Comparison of ENCODE assay signal across 8 mouse cellular contexts in genomic region chr14:61682721-61683355, GRCm38 (mm10).
DNase-seq lines count a peak whose midpoint lies in the region; ATAC-seq and TF ChIP-seq lines count a peak whose summit lies in the region.

No protein-coding gene starts in this region.

- peak overlapping the region; percentile 54 to 94 (median 68) for H3K4me3 ChIP-seq in CH12.LX (replicated peaks in 1 of 3; ENCODE audit: low read depth in 2 of 3, low read length in 2 of 3, poor library complexity in 1 of 3)
- peak overlapping the region; percentile 92 for H3K4me3 ChIP-seq in bone marrow macrophage, adult 2 months (ENCODE audit: insufficient read depth, low read length)
- peak overlapping the region; percentile 89 for H3K4me3 ChIP-seq in heart, embryonic 16.5 days (ENCODE audit: low read length)
- H3K4me3 ChIP-seq in liver, embryonic 16.5 days (ENCODE audit: low read depth, low read length) = peak overlapping the region; percentile 96
- H3K4me3 ChIP-seq in neural tube, embryonic 14.5 days (ENCODE audit: low read depth, low read length) = peak overlapping the region; percentile 82

- peaks cover 11 to 37% of the 10 kb centered on the region in 2 experiments for H3K4me1 ChIP-seq in CH12.LX (ENCODE audit: control insufficient read depth in 1 of 2, insufficient read depth in 2 of 2)
- H3K4me1 ChIP-seq in bone marrow macrophage, adult 2 months (ENCODE audit: control insufficient read depth, insufficient read depth, low read length) = peaks cover 25% of the 10 kb centered on the region
- H3K4me1 ChIP-seq in heart, embryonic 16.5 days (ENCODE audit: control insufficient read depth, insufficient read depth, low read length) = peaks cover 36% of the 10 kb centered on the region
- H3K4me1 ChIP-seq in liver, embryonic 16.5 days (ENCODE audit: control insufficient read depth, low read depth, low read length) = peaks cover 59% of the 10 kb centered on the region
- peaks cover 5% of the 10 kb centered on the region; the same call in 1 of the 2 replicates for H3K4me1 ChIP-seq in neural tube, embryonic 14.5 days (ENCODE audit: control insufficient read depth, insufficient read depth, low read length)

- peak overlapping the region; percentile 83 for H3K27ac ChIP-seq in CH12.LX (ENCODE audit: insufficient read depth, low read depth)
- peak overlapping the region; percentile 99 for H3K27ac ChIP-seq in bone marrow macrophage, adult 2 months (ENCODE audit: insufficient read depth, low read depth, low read length)
- peak overlapping the region; percentile 100 for H3K27ac ChIP-seq in heart, embryonic 16.5 days (ENCODE audit: low read length)
- peak overlapping the region; percentile 99 for H3K27ac ChIP-seq in liver, embryonic 16.5 days (ENCODE audit: low read length)
- H3K27ac ChIP-seq in neural tube, embryonic 14.5 days (ENCODE audit: low read depth, low read length) = peak overlapping the region; percentile 88

- H3K4me2 ChIP-seq in CH12.LX (ENCODE audit: insufficient read depth, low read depth, poor library complexity, severe bottlenecking) = peak overlapping the region; percentile 74
- peak overlapping the region; percentile 95 for H3K4me2 ChIP-seq in heart, embryonic 16.5 days (ENCODE audit: low read depth, low read length)
- H3K4me2 ChIP-seq in liver, embryonic 16.5 days (ENCODE audit: low read depth, low read length) = peak overlapping the region; percentile 92
- H3K4me2 ChIP-seq in neural tube, embryonic 14.5 days (ENCODE audit: low read depth, low read length) = peak overlapping the region; percentile 90

- peaks cover 8% of the 10 kb centered on the region for H3K9me3 ChIP-seq in CH12.LX (replicated peaks; ENCODE audit: low read length)
- no peaks in the 10 kb centered on the region for H3K9me3 ChIP-seq in heart, embryonic 16.5 days (replicated peaks; ENCODE audit: control insufficient read depth, low read length)
- no peaks in the 10 kb centered on the region for H3K9me3 ChIP-seq in liver, embryonic 16.5 days (replicated peaks; ENCODE audit: control insufficient read depth, low read length)
- no peaks in the 10 kb centered on the region for H3K9me3 ChIP-seq in neural tube, embryonic 14.5 days (ENCODE audit: control insufficient read depth, low read length)

- TF ChIP-seq EP300 in CH12.LX (IDR thresholded peaks at IDR 0.05; ENCODE audit: low read length) = no peak

- H3K27me3 ChIP-seq in CH12.LX (replicated peaks) = peaks cover 20% of the 10 kb centered on the region
- H3K27me3 ChIP-seq in heart, embryonic 16.5 days (ENCODE audit: control insufficient read depth, insufficient read depth, low read length) = peaks cover 6% of the 10 kb centered on the region
- peaks cover 41% of the 10 kb centered on the region for H3K27me3 ChIP-seq in liver, embryonic 16.5 days (ENCODE audit: control insufficient read depth, insufficient read depth, low read depth, low read length)
- H3K27me3 ChIP-seq in neural tube, embryonic 14.5 days (ENCODE audit: control insufficient read depth, insufficient read depth, low read length) = peaks cover 17% of the 10 kb centered on the region

- no peak for TF ChIP-seq CTCF in CH12.LX (conservative IDR thresholded peaks at IDR 0.05 in 1 of 2, IDR thresholded peaks at IDR 0.05 in 1 of 2; ENCODE audit: low read depth in 2 of 2, low read length in 2 of 2)
- TF ChIP-seq CTCF in bone marrow macrophage, adult 2 months (IDR thresholded peaks at IDR 0.05; ENCODE audit: low read depth, low read length) = no peak

- in situ Hi-C loops in CH12.LX (cut with MboI; ENCODE audit: low pct_ligation_motif_present, low pct_unique_long_range_greater_than_20kb, low sequenced_read_pairs) = loop anchor here (5.0 kb wide), 1 partner anchor 36 kb away; no protein-coding TSS in a partner anchor

- no peak for TF ChIP-seq RAD21 in CH12.LX (IDR thresholded peaks at IDR 0.05; ENCODE audit: low read depth, low read length)

- 0 out of 2 replicates have a peak, but pooled peaks cover 3% of the 10 kb centered on the region for H3K79me2 ChIP-seq in CH12.LX (replicated peaks; ENCODE audit: control insufficient read depth, extremely low read depth, insufficient read depth, poor library complexity, severe bottlenecking)

- H3K36me3 ChIP-seq in CH12.LX (replicated peaks in 1 of 2; ENCODE audit: control insufficient read depth in 1 of 2, insufficient read depth in 1 of 2, low read length in 1 of 2) = no peaks in the 10 kb centered on the region
- H3K36me3 ChIP-seq in heart, embryonic 16.5 days (ENCODE audit: control insufficient read depth, insufficient read depth) = no peaks in the 10 kb centered on the region
- no peaks in the 10 kb centered on the region for H3K36me3 ChIP-seq in liver, embryonic 16.5 days (ENCODE audit: control insufficient read depth, insufficient read depth)
- H3K36me3 ChIP-seq in neural tube, embryonic 14.5 days (ENCODE audit: control insufficient read depth, insufficient read depth, low read length) = no peaks in the 10 kb centered on the region

- DNase-seq in CH12.LX (ENCODE audit: extremely low read depth) = peak; percentile 43
- peak; percentile 78 to 88 for DNase-seq in kidney, postnatal 4 days
- DNase-seq in thymus, adult 18-20 months = peak; percentile 51 to 67

- dilution Hi-C loops in CH12.LX (cut with MboI; ENCODE audit: extremely low pct_ligation_motif_present, extremely low pct_unique_long_range_greater_than_20kb, low sequenced_read_pairs) = no loop called here

- ATAC-seq in erythroblast, adult 5-6 weeks (replicated peaks; ENCODE audit: low FRiP score, poor library complexity, severe bottlenecking) = peak; percentile 42; the same call in 1 of the 2 replicates
- peak; percentile 33 for ATAC-seq in heart, embryonic 16.5 days (replicated peaks; ENCODE audit: extremely low read depth, insufficient read depth, low FRiP score)
- peak; percentile 50 for ATAC-seq in liver, embryonic 16.5 days (ENCODE audit: low read depth)
- ATAC-seq in neural tube, embryonic 14.5 days (ENCODE audit: low read depth) = peak; percentile 56

- H3K9ac ChIP-seq in CH12.LX (ENCODE audit: insufficient read depth, low read depth) = peak overlapping the region; percentile 85
- peak overlapping the region; percentile 97 for H3K9ac ChIP-seq in heart, embryonic 16.5 days (ENCODE audit: low read length)
- H3K9ac ChIP-seq in liver, embryonic 16.5 days (ENCODE audit: low read depth, low read length) = peak overlapping the region; percentile 98
- peak overlapping the region; percentile 81 for H3K9ac ChIP-seq in neural tube, embryonic 14.5 days (replicated peaks; ENCODE audit: low read depth, low read length)

- no peak; the same call in 1 of the 2 replicates for TF ChIP-seq POLR2A in CH12.LX (IDR thresholded peaks at IDR 0.05; ENCODE audit: low read depth, low read length)
- no peak for TF ChIP-seq POLR2A in bone marrow macrophage, adult 2 months (IDR thresholded peaks at IDR 0.05; ENCODE audit: borderline replicate concordance, low read depth, low read length)

- WGBS in heart, embryonic 16.5 days = 1% methylated on average over 52 of the region's 54 CpGs
- whole genome bisulfite sequencing in liver, embryonic 16.5 days (ENCODE audit: insufficient replicate concordance) = under 1% methylated on average over 54 of the region's 54 CpGs
- WGBS in neural tube, embryonic 14.5 days = 1% methylated on average over 48 of the region's 54 CpGs

TF ChIP-seq in CH12.LX, 34 proteins besides CTCF, POLR2A, EP300 and RAD21:
- TF ChIP-seq MXI1 (IDR thresholded peaks at IDR 0.05; ENCODE audit: low read depth, low read length) (peak; percentile 55; the same call in 1 of the 2 replicates), IRF4 (IDR thresholded peaks at IDR 0.05; ENCODE audit: low read depth, low read length) (peak; percentile 5; the same call in 1 of the 2 replicates), ETS1 (conservative IDR thresholded peaks at IDR 0.05; ENCODE audit: low read depth, low read length) (0 out of 2 replicates have a peak, but pooled peaks have one; percentile 13), MEF2A (IDR thresholded peaks at IDR 0.05; ENCODE audit: borderline replicate concordance, low read depth, low read length) (no peak), NELFE (IDR thresholded peaks at IDR 0.05; ENCODE audit: low read depth, low read length) (0 out of 2 replicates have a peak, but pooled peaks have one; percentile 37)

Comparison
In these comparisons a context has a peak if more than half of its experiments do, and no peak if none do; other contexts are left out.
1. Peak in every context shown above with its lines: DNase-seq, ATAC-seq, H3K4me3 ChIP-seq and H3K27ac ChIP-seq.